Mouse (Mus musculus) neural tube, embryonic 13.5 days (tissue): ENCODE measurements around the gene Ankrd2. TPM values are rescaled to one million over a fixed set of nuclear protein-coding genes. Genes with fewer than 3 reads are reported as not detected.

Experiments used
- ATAC-seq: fragments of 200-750 bp; cut with Nextera tagmentation; 2 replicates; pipeline ENCODE4 v1.8.0; 2017; ENCODE audit warnings: low read depth, mild to moderate bottlenecking, moderate TSS enrichment, moderate library complexity
- H3K27ac ChIP-seq: fragments of 300-500 bp; sonication (generic); replicated peaks from 2 replicates; pipeline ENCODE4 v1.5.1; 2015; ENCODE audit warnings: moderate library complexity, mild to moderate bottlenecking, inconsistent platforms
- H3K27me3 ChIP-seq: fragments of 300-500 bp; sonication (generic); 2 replicates; pipeline ENCODE4 v1.6.1; 2015; ENCODE audit warnings: mild to moderate bottlenecking, inconsistent platforms
- H3K36me3 ChIP-seq: fragments of 300-500 bp; sonication (generic); 2 replicates; pipeline ENCODE4 v1.6.1; 2015; ENCODE audit warnings: mild to moderate bottlenecking, inconsistent platforms
- H3K4me1 ChIP-seq: fragments of 300-500 bp; sonication (generic); replicated peaks from 2 replicates; pipeline ENCODE4 v1.6.1; 2015; ENCODE audit warnings: inconsistent platforms
- H3K4me2 ChIP-seq: fragments of 300-500 bp; sonication (generic); 2 replicates; pipeline ENCODE4 v1.6.1; 2015; ENCODE audit warnings: inconsistent platforms, mild to moderate bottlenecking, moderate library complexity
- H3K4me3 ChIP-seq: fragments of 300-500 bp; sonication (generic); 2 replicates; pipeline ENCODE4 v1.5.1; 2015; ENCODE audit warnings: mild to moderate bottlenecking, inconsistent platforms
- H3K9ac ChIP-seq: fragments of 300-500 bp; sonication (generic); 2 replicates; pipeline ENCODE4 v1.6.1; 2015; ENCODE audit warnings: moderate library complexity, mild to moderate bottlenecking, inconsistent platforms
- H3K9me3 ChIP-seq: fragments of 300-500 bp; sonication (generic); 2 replicates; pipeline ENCODE4 v1.6.1; 2016; ENCODE audit warnings: inconsistent platforms
- WGBS: fragments of 180-500 bp; shearing (Covaris S2); methylation state at CpG from one replicate; pipeline ENCODE4 v1.1.7; 2015; 5-methylcytosine and 5-hydroxymethylcytosine counted together
- polyA plus RNA-seq: library from polyadenylated mRNA; unstranded; fragments of >200 nt; fragmentation: Nextera tagmentation; extraction: Ambion mirVana; gene quantifications from 2 replicates; pipeline ENCODE4 v1.2.1, GENCODE M21; 2015

The Ankrd2 gene
- polyA plus RNA-seq, 1 experiment from 2014 or later: 0.53 TPM

DNA sequence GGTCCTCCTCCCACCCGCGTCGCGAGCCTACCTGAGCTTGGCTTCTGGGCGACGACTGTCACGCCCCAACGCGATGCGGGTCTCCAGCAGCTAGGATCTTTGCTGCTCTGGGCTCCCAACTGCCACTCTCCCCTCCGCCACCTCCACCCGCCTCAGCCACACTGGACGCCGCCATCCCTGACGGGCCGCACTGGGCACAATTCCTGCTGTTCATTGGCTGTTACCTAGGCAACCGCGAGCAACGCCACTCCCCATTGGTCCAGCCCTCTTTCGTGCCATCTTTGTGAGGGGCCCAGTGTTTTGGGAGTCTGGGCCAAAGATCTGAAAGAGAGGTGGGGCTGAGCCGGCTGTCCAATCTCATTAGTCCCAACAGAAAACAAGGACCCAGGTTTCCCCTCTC lies 50.4 kb downstream of the Ankrd2 start, which contains the start of gene Morn4:
Gene Morn4, minus strand, starts transcription at position 192 of the 400 bp plus-strand sequence.
- Histone ChIP-seq H3K27me3 (no peaks in the 10 kb centered on the region), H3K4me1 (peaks cover 26% of the 10 kb centered on the region), H3K27ac (peak within 1 kb of the TSS; percentile 73), H3K4me2 (peak within 1 kb of the TSS; percentile 94), H3K36me3 (no peaks in the 10 kb centered on the region), H3K9me3 (no peaks in the 10 kb centered on the region), H3K9ac (peak within 1 kb of the TSS; percentile 87), H3K4me3 (peak within 1 kb of the TSS; percentile 86)
- WGBS: under 1% methylated on average over 21 of the region's 21 CpGs
- peak; percentile 75 for ATAC-seq

DNA sequence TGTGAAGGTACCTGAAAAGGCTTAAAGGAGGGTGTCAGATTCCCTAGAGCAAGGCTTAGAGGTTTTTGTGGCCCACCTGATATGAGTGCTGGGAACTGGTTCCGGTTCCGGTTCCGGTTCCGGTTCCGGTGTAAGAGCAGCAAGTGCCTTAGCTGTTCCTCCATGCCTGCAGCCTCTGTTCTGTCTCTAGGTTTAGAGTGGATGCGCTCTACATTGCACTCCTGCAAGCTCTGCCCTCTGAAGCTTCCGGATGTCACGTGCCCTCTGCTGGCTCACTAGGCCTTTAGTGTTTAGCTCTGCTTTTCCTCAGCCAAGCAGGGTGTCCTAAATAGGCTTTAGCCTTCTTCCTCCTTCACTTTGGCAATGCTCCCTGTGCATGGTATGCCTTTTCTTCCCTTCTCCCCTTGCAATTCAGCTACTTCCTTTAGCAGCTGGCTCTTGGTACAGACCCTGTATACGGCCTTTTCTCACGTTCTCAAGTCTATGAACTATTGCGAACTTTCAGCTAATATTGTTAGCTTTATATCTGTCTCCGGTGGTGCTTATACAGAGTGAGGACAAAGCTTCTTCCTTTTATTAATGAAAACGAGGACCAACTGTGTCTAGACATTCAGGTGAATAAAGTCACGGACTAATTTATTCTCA lies 53.4 kb downstream of the Ankrd2 start:
- H3K4me1 ChIP-seq: peaks cover 44% of the 10 kb centered on the region
- ATAC-seq: no peak
- H3K27ac ChIP-seq: peak overlapping the region; percentile 83
- peak overlapping the region; percentile 82 for H3K4me2 ChIP-seq
- 28% methylated on average over 14 of the region's 14 CpGs for WGBS
- H3K9me3 ChIP-seq: no peaks in the 10 kb centered on the region
- H3K9ac ChIP-seq: peak overlapping the region; percentile 60
- no peaks in the 10 kb centered on the region for H3K36me3 ChIP-seq
- H3K4me3 ChIP-seq: peak overlapping the region; percentile 94
- no peaks in the 10 kb centered on the region for H3K27me3 ChIP-seq

DNA sequence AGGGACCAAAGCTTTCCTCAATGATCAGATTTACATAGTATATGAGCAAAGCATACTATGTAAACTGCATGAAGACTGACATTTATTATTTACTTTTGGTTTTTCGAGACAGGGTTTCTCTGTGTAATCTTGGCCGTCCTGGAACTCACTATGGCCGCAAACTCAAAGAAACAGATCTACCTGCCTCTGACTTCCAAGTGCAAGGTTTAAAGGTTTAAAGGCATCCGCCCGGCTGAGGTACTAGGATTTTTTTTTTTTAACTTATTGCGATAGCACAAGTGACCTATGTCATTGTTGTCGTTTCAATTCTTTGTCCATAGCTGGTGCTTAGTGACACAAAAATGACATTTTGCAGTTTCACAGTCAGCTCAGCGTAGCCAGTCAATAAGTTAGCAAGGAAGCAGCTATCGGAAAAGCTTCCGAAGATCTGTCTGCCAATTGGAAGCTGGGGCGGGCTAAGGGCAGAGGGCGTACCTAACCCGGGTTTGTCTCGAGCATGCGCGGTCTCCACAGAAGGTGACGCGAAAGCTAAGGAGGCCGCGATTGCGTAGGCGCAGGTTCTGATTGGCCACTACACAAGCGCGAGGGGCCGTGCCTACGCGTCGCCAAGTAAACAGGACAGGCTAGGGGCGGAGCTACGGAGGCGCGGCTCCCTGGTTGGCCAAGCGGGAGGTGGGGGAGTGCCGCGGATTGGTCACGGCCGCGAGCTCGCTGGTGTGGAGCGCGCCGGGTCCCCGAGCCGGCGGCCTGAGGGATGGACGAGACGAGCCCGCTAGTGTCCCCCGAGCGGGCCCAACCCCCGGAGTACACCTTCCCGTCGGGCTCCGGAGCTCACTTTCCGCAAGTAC lies 54.2 kb downstream of the Ankrd2 start, which contains the start of gene Pi4k2a:
Gene Pi4k2a, plus strand, starts transcription at position 723 of the 848 bp plus-strand sequence.
- no peaks in the 10 kb centered on the region for H3K27me3 ChIP-seq
- peak within 1 kb of the TSS; percentile 92 for H3K27ac ChIP-seq
- H3K4me2 ChIP-seq: peak within 1 kb of the TSS; percentile 82
- peak within 1 kb of the TSS; percentile 93 for H3K9ac ChIP-seq
- H3K36me3 ChIP-seq: no peaks in the 10 kb centered on the region
- peak; percentile 99 for ATAC-seq
- H3K9me3 ChIP-seq: no peaks in the 10 kb centered on the region
- peak within 1 kb of the TSS; percentile 94 for H3K4me3 ChIP-seq
- WGBS: 2% methylated on average over 55 of the region's 55 CpGs
- H3K4me1 ChIP-seq: peaks cover 49% of the 10 kb centered on the region

DNA sequence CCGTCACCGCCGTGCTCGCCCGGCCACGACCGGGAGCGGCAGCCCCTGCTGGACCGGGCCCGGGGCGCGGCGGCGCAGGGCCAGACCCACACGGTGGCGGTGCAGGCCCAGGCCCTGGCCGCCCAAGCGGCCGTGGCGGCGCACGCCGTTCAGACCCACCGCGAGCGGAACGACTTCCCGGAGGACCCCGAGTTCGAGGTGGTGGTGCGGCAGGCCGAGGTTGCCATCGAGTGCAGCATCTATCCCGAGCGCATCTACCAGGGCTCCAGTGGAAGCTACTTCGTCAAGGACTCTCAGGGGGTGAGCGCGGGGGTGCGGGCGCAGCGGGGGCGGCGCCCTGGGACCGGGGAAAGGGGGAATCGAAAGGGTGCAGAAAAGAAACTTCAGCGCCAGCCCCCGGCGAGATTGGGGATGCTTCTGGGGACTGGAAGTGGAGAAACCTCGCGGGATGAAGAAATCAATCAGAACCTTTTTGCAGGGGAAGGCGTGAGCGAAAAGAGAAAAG lies 54.9 kb downstream of the Ankrd2 start:
- ATAC-seq: peak; percentile 68
- Histone ChIP-seq H3K9me3 (no peaks in the 10 kb centered on the region), H3K4me2 (peak overlapping the region; percentile 82), H3K36me3 (0 out of 2 replicates have a peak, but pooled peaks cover 2% of the 10 kb centered on the region), H3K4me3 (peak overlapping the region; percentile 94), H3K4me1 (peaks cover 45% of the 10 kb centered on the region), H3K27ac (peak overlapping the region; percentile 92), H3K9ac (peak overlapping the region; percentile 93), H3K27me3 (no peaks in the 10 kb centered on the region)
- under 1% methylated on average over 51 of the region's 52 CpGs for WGBS

Other genes starting within 250 kb of the Ankrd2 start
- 6.2 and 7.6 TPM in 2 replicates for gene Arhgap19, start 234.0 kb upstream of the Ankrd2 start, polyA plus RNA-seq
- 22.0 and 24.8 TPM in 2 replicates for gene Frat1, start 206.0 kb upstream of the Ankrd2 start, polyA plus RNA-seq
- gene Frat2, start 187.9 kb upstream of the Ankrd2 start, polyA plus RNA-seq: 10.2 and 11.7 TPM in 2 replicates
- 15.4 and 15.6 TPM in 2 replicates for gene Rrp12, start 139.8 kb upstream of the Ankrd2 start, polyA plus RNA-seq
- 458 and 477 TPM in 2 replicates for gene Pgam1, start 124.1 kb upstream of the Ankrd2 start, polyA plus RNA-seq
- gene Exosc1, start 102.6 kb upstream of the Ankrd2 start, polyA plus RNA-seq: 64.4 and 69.4 TPM in 2 replicates
- gene Zdhhc16, start 102.5 kb upstream of the Ankrd2 start, polyA plus RNA-seq: 75.4 and 76.1 TPM in 2 replicates
- 32.8 and 37.1 TPM in 2 replicates for gene Mms19, start 54.8 kb upstream of the Ankrd2 start, polyA plus RNA-seq
- gene Ubtd1, start 54.2 kb upstream of the Ankrd2 start, polyA plus RNA-seq: 14.9 and 15.6 TPM in 2 replicates
- gene Hoga1, start 9.6 kb downstream of the Ankrd2 start, polyA plus RNA-seq: 0.93 and 1.6 TPM in 2 replicates
- 0.36 TPM in 1 of 2 replicates, not detected in the other for gene 4933411K16Rik, start 16.2 kb downstream of the Ankrd2 start, polyA plus RNA-seq
- gene Morn4, start 50.4 kb downstream of the Ankrd2 start, polyA plus RNA-seq: 116 and 125 TPM in 2 replicates
- 30.3 and 34.0 TPM in 2 replicates for gene Pi4k2a, start 54.5 kb downstream of the Ankrd2 start, polyA plus RNA-seq
- gene Avpi1, start 93.1 kb downstream of the Ankrd2 start, polyA plus RNA-seq: 9.1 and 9.7 TPM in 2 replicates
- 3.2 and 4.1 TPM in 2 replicates for gene Marveld1, start 111.4 kb downstream of the Ankrd2 start, polyA plus RNA-seq
- 62.0 and 65.1 TPM in 2 replicates for gene Zfyve27, start 128.0 kb downstream of the Ankrd2 start, polyA plus RNA-seq
- 20.0 and 26.8 TPM in 2 replicates for gene Sfrp5, start 166.3 kb downstream of the Ankrd2 start, polyA plus RNA-seq
- gene Golga7b, start 211.6 kb downstream of the Ankrd2 start, polyA plus RNA-seq: 42.3 and 48.7 TPM in 2 replicates